Mouse (Mus musculus) layer of hippocampus, adult 2 months (tissue): ENCODE measurements around the gene Rrp1. TPM values are rescaled to one million over a fixed set of nuclear protein-coding genes. Genes with fewer than 3 reads are reported as not detected.

Experiments
- DNase-seq, 2 experiments: peaks; one replicate each; pipeline ENCODE4 v3.0.0; 2022; ENCODE audit warnings: low spot score in 2 of 2
- H3K27ac ChIP-seq: fragments of 200-600 bp; 2 replicates; pipeline ENCODE4 v1.8.1; 2022
- H3K4me3 ChIP-seq: fragments of 200-600 bp; 2 replicates; pipeline ENCODE4 v1.8.1; 2022; ENCODE audit warnings: mild to moderate bottlenecking
- CTCF ChIP-seq: fragments of 200-600 bp; conservative IDR thresholded peaks from 2 replicates; pipeline ENCODE4 v1.8.1; 2022; ENCODE audit warnings: antibody characterized with exemption, mild to moderate bottlenecking, moderate library complexity
- long read RNA-seq, 2 experiments: library from polyadenylated mRNA; stranded (forward); transcript quantifications; one replicate each; pipeline ENCODE4 v2.0.0; 2021; ENCODE audit warnings: borderline mapping rate in 2 of 2
- total RNA-seq, 2 experiments: library from RNA; stranded (reverse); gene quantifications; 2 replicates each; pipeline ENCODE4 v1.2.3; 2021

Rrp1 gene
- 100 to 1,000 TPM; 352 to 358 TPM for total RNA-seq
- long read RNA-seq, experiment 1, partial matches to known transcripts = 19 of 32 reads
- long read RNA-seq, experiment 1, other reads (novel, unspliced or antisense) = 13 of 32 reads
- long read RNA-seq, experiment 2, partial matches to known transcripts = 33 of 57 reads
- long read RNA-seq, experiment 2, other reads (novel, unspliced or antisense) = 24 of 57 reads

- TF ChIP-seq CTCF = peak; percentile 99
Observed at GRCm38 (mm10) chr10:78412319-78413151, at the start of gene Rrp1. TSS of gene Rrp1 (minus strand) at chr10:78413043.

GRCm38 (mm10) chr10:78461767-78462166 is 48.9 kb upstream of the Rrp1 start:
- Histone ChIP-seq H3K27ac (peak overlapping the region; percentile 73; the same call in 1 of the 2 replicates), H3K4me3 (no peak overlapping the region)
- no peak for DNase-seq
- TF ChIP-seq CTCF = peak; percentile 69

More at GRCm38 (mm10) chr10:78412319-78413151, at the start of gene Rrp1:
- peak within 1 kb of the TSS; percentile 95 for H3K4me3 ChIP-seq
- peak within 1 kb of the TSS; percentile 95 for H3K27ac ChIP-seq
- DNase-seq = peak; percentile 96 to 99

- no peak for DNase-seq
- Histone ChIP-seq H3K27ac (peak overlapping the region; percentile 84), H3K4me3 (no peak overlapping the region)
- no peak for TF ChIP-seq CTCF
Observed at GRCm38 (mm10) chr10:78460463-78460862, 47.6 kb upstream of the Rrp1 start.

- peak overlapping the region; percentile 84 for H3K27ac ChIP-seq
- no peak for DNase-seq
- TF ChIP-seq CTCF = no peak
- H3K4me3 ChIP-seq = no peak overlapping the region
Observed at GRCm38 (mm10) chr10:78458348-78459111, 45.7 kb upstream of the Rrp1 start.

- H3K27ac ChIP-seq = peak overlapping the region; percentile 84
- TF ChIP-seq CTCF = no peak
- peak in 1 of 2 experiments; percentile 39 for DNase-seq
- H3K4me3 ChIP-seq = no peak overlapping the region
Observed at GRCm38 (mm10) chr10:78457495-78458347, 44.9 kb upstream of the Rrp1 start.

- TF ChIP-seq CTCF = no peak
- H3K27ac ChIP-seq = peak overlapping the region; percentile 84
- H3K4me3 ChIP-seq = peak overlapping the region; percentile 9; the same call in 1 of the 2 replicates
- DNase-seq = peak; percentile 35 to 51
Observed at GRCm38 (mm10) chr10:78456696-78457095, 43.9 kb upstream of the Rrp1 start.

- TF ChIP-seq CTCF = no peak
- Histone ChIP-seq H3K4me3 (no peak overlapping the region), H3K27ac (peak overlapping the region; percentile 77; the same call in 1 of the 2 replicates)
- no peak for DNase-seq
Observed at GRCm38 (mm10) chr10:78452641-78453040, 39.8 kb upstream of the Rrp1 start.

- TF ChIP-seq CTCF = peak; percentile 66
- H3K27ac ChIP-seq = no peak overlapping the region
- DNase-seq = no peak
- no peak overlapping the region for H3K4me3 ChIP-seq
Observed at GRCm38 (mm10) chr10:78450761-78451160, 37.9 kb upstream of the Rrp1 start.

GRCm38 (mm10) chr10:78447396-78447795 is 34.6 kb upstream of the Rrp1 start:
- TF ChIP-seq CTCF = no peak
- H3K27ac ChIP-seq = peak overlapping the region; percentile 18; the same call in 1 of the 2 replicates
- no peak for DNase-seq
- no peak overlapping the region for H3K4me3 ChIP-seq

GRCm38 (mm10) chr10:78446195-78446594 is 33.4 kb upstream of the Rrp1 start:
- no peak overlapping the region for H3K4me3 ChIP-seq
- no peak for TF ChIP-seq CTCF
- no peak for DNase-seq
- H3K27ac ChIP-seq = no peak overlapping the region; the same call in 1 of the 2 replicates

- DNase-seq = no peak
- no peak overlapping the region for H3K27ac ChIP-seq
- H3K4me3 ChIP-seq = no peak overlapping the region
Observed at GRCm38 (mm10) chr10:78442292-78442691, 29.4 kb upstream of the Rrp1 start.

GRCm38 (mm10) chr10:78441606-78442005 is 28.8 kb upstream of the Rrp1 start:
- TF ChIP-seq CTCF = no peak
- H3K27ac ChIP-seq = no peak overlapping the region

More at GRCm38 (mm10) chr10:78442292-78442691, 29.4 kb upstream of the Rrp1 start:
- no peak for TF ChIP-seq CTCF

More at GRCm38 (mm10) chr10:78441606-78442005, 28.8 kb upstream of the Rrp1 start:
- no peak for DNase-seq
- no peak overlapping the region for H3K4me3 ChIP-seq
